Mouse (Mus musculus): ENCODE measurements around the gene Ugp2. TPM values are rescaled to one million over a fixed set of nuclear protein-coding genes. Genes with fewer than 3 reads are reported as not detected.
"Not testable (repeated sequence)": the region's sequence is repeated elsewhere in the genome, so short reads cannot be mapped to it uniquely, and the experiment has no call there.

Ugp2 gene
- polyA plus RNA-seq, 2 experiments from 2014 or later, result 32.9 to 39.7 TPM

DNA sequence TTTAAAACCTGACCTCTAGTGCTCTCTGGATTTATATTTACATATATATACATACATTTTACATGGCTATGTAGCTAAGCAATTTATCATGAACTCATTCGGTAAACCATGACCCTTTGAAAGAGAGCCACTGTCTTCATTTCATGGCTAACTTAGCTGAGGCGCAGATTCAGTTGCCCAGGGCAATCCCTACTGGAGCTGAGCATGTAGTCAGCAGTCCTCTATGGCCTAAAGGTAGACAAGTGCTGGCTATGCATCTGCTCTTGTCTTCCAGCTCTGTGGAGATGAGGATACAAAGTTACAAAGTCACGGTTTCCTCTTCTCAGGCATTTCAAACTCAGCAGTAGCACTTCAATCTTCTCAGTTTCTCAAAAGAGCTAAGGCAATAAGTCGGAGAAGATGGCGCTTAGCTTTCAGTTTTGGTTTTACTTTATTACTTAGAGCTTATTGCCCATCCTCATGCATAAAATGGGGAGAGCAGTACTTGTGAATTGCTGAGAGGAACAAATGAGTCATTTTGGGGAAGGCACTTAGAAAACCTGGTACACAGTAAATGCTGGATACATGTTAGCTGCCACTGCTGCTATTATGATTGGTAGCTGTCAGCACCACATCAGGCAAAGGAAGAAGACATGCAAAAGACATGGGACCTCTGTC lies 38.2 kb downstream of the Ugp2 start:
- ATAC-seq, result peak; percentile 86

DNA sequence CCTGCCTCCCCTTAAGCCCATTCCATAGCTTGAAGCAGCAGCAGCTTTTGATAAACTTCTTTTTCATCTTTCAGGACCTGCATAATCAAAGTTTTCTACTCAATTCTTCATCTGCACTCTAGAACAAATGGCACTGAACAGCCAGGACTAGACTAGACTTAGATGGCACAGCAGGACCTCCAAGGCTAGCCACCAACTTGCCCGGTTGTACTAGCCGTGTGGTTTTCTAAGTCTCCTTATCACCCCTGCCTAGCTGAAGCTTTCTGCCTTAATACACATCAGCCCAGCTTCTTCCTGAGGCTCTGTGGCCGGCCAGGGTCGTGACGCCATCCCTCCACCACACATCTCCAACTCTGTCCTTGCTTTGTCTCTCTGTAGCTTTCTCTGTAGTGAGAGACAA lies 42.9 kb downstream of the Ugp2 start:
- no peak for ATAC-seq

DNA sequence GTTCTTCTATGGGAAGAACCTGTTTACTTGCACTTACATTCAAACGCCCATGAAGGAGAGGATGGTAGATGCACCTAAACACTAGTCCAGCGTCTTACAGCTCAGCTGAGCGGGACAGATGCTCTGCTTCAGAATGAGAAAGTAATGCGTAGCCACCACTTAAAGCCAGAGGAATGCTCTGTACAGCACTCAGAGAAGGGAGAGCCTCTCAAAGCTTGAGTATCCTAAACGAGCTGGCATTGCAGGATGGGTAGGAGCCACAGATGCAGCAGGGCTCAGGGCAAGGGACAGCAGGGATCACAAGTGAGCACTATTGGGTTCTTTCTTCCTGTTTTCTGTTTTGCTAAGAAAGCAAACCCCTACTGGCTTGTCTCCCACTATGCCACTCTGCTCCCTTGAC lies 43.5 kb downstream of the Ugp2 start:
- ATAC-seq, result no peak

- ATAC-seq, result no peak
Observed at GRCm38 (mm10) chr11:21326770-21327169, 44.2 kb downstream of the Ugp2 start.

GRCm38 (mm10) chr11:21325781-21326180 lies 45.2 kb downstream of the Ugp2 start:
- no peak for ATAC-seq

DNA sequence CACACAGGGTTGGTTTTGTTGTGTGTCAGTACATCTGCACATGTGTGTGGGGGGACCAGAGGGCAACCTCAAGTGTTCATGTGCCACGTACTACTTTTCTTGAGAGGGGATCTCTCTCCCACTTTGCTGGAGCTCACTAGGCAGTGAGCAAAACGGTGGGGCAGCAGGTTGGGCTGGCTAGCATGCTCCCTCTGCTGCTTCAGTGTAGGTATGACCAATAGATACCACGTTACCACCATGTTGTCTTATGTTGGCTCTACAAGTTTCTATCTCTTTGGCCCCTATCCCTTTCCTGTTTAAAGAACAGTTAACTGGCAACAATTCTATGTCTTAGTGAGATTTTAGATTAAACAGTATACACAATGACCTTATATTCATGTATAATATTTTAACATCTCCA lies 48.7 kb downstream of the Ugp2 start:
- no peak for ATAC-seq

GRCm38 (mm10) chr11:21321577-21321976 lies 49.4 kb downstream of the Ugp2 start:
- no peak for ATAC-seq

DNA sequence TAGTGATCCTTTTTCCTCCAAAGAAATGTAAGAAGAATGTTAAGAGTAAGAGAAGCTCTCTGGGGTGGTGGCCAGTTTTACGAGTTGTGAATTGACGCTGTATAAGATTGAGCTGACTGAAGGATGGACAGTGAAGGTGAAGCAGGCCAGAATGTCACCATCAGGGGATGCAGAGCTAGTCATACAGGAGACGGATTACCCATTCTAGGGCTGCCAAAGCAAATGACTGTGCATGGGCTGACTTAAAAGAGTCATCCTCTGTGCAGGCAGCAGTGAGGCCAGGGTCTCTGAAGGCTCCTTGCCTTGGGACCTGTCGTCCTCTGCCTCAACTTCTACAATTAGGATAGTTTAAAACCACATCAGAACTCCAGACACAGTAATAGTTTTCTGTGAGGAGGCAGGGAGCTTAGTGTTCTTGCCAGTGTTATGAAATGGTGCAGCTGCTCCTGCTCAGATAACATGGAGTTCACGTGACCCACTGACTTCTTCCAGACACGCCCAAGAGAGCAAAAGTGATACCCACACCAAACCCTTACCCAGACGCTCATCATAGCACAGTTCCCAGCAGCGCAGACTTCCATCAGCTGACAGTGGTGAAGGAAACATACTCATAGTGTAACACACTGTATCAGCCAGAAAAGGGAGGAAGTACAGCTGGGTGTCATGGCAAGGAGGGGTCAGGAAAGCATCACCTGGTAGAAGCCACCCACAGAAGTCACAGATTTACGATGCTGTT lies 56.9 kb downstream of the Ugp2 start:
- peak; percentile 74 for ATAC-seq

- no peak for ATAC-seq
Observed at GRCm38 (mm10) chr11:21309516-21309915, 61.5 kb downstream of the Ugp2 start.

GRCm38 (mm10) chr11:21308119-21308518 lies 62.9 kb downstream of the Ugp2 start:
- ATAC-seq, result no peak

GRCm38 (mm10) chr11:21307078-21307668 lies 63.8 kb downstream of the Ugp2 start:
- ATAC-seq, result no peak

- peak; percentile 53 for ATAC-seq
Observed at GRCm38 (mm10) chr11:21303619-21304018, 67.4 kb downstream of the Ugp2 start.

- no peak for ATAC-seq
Observed at GRCm38 (mm10) chr11:21295486-21295885, 75.5 kb downstream of the Ugp2 start.

DNA sequence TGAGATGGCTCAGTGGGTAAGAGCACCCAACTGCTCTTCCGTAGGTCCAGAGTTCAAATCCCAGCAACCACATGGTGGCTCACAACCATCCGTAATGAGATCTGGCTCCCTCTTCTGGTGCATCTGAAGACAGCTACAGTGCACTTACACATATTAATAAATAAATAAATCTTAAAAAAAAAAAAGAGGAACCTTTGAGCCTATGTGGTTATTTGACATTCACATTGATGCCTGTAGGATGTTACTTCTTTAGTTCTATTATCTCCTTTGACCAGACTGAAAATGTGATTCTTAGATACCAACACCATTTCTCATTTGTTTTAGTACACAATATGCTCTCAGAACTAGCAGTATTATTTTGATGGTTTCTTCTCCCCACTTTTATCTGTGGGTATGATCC lies 82.8 kb downstream of the Ugp2 start:
- not testable (repeated sequence) for ATAC-seq

GRCm38 (mm10) chr11:21286391-21286790 lies 84.6 kb downstream of the Ugp2 start:
- no peak for ATAC-seq

GRCm38 (mm10) chr11:21276151-21276550 lies 94.8 kb downstream of the Ugp2 start:
- ATAC-seq, result no peak

Other genes starting within 250 kb of the Ugp2 start
- gene Vps54, start 131.9 kb downstream of the Ugp2 start, polyA plus RNA-seq (2017; shearing (Covaris generic)), result 10 to 100 TPM; 59.6 to 76.9 TPM
- under 1 TPM; 0.16 to 0.28 TPM for gene Wdpcp, start 201.0 kb upstream of the Ugp2 start, polyA plus RNA-seq (2017; shearing (Covaris generic))
- 100 to 1,000 TPM; 387 to 445 TPM for gene Mdh1, start 201.2 kb upstream of the Ugp2 start, polyA plus RNA-seq (2017; shearing (Covaris generic))

Data from activated CD4-positive, CD25-positive, alpha-beta regulatory T cell, adult 4 months (primary cell).